Mouse (Mus musculus): ENCODE measurements around the gene Gm10563. TPM values are rescaled to one million over a fixed set of nuclear protein-coding genes. Genes with fewer than 3 reads are reported as not detected.
"Not testable (repeated sequence)": the region's sequence is repeated elsewhere in the genome, so short reads cannot be mapped to it uniquely, and the experiment has no call there.

The Gm10563 gene
- polyA plus RNA-seq, 1 experiment from 2014 or later: not detected

GRCm38 (mm10) chr4:155577132-155577531 is 68.1 kb downstream of the Gm10563 start:
- no peak overlapping the region for H3K4me2 ChIP-seq (ENCODE audit: low read length)
- WGBS: 90% methylated on average over 9 of the region's 9 CpGs
- no peaks in the 10 kb centered on the region for H3K9me3 ChIP-seq (ENCODE audit: control insufficient read depth, low read length)
- no peak overlapping the region for H3K4me3 ChIP-seq (ENCODE audit: low read depth, low read length)
- DNase-seq (ENCODE audit: low spot score) (no peak), ATAC-seq (replicated peaks; ENCODE audit: low FRiP score, low TSS enrichment, low read depth) (no peak)
- H3K27ac ChIP-seq (ENCODE audit: low read depth): no peak overlapping the region
- no peaks in the 10 kb centered on the region for H3K4me1 ChIP-seq (replicated peaks; ENCODE audit: control insufficient read depth, insufficient read depth, low read length)
- H3K9ac ChIP-seq (ENCODE audit: low read length): no peak overlapping the region
- peaks cover 23% of the 10 kb centered on the region for H3K36me3 ChIP-seq (ENCODE audit: control insufficient read depth, insufficient read depth, low read length)
- H3K27me3 ChIP-seq (replicated peaks; ENCODE audit: control insufficient read depth, insufficient read depth, low read length): no peaks in the 10 kb centered on the region

DNA sequence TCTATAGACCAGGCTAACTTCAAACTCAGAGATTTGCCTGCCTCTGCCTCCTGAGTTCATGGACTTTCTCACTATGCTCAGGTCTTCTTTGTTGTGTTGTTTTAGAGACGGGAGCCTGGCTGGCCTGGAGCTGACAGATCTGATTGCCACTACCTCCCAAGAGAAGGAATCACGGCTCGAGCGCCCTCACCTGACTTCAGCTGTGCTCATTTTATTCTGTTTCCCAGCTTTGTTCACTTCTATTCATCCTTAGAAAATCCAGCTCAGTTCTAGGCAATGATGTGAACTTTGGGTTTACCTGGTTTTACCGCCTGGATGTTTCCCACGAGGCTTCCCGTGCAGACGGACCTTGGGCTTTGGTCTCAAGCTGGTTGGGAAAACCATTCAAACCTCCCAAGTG is 69.7 kb downstream of the Gm10563 start:
- Histone ChIP-seq H3K9ac (ENCODE audit: low read length) (no peak overlapping the region), H3K36me3 (ENCODE audit: control insufficient read depth, insufficient read depth, low read length) (peaks cover 22% of the 10 kb centered on the region), H3K27me3 (replicated peaks; ENCODE audit: control insufficient read depth, insufficient read depth, low read length) (no peaks in the 10 kb centered on the region), H3K27ac (ENCODE audit: low read depth) (no peak overlapping the region), H3K4me1 (replicated peaks; ENCODE audit: control insufficient read depth, insufficient read depth, low read length) (no peaks in the 10 kb centered on the region), H3K9me3 (ENCODE audit: control insufficient read depth, low read length) (no peaks in the 10 kb centered on the region), H3K4me3 (ENCODE audit: low read depth, low read length) (no peak overlapping the region), H3K4me2 (ENCODE audit: low read length) (no peak overlapping the region)
- WGBS: 93% methylated on average over 8 of the region's 8 CpGs
- ATAC-seq (replicated peaks; ENCODE audit: low FRiP score, low TSS enrichment, low read depth) (no peak), DNase-seq (ENCODE audit: low spot score) (no peak)

- Histone ChIP-seq H3K9me3 (ENCODE audit: control insufficient read depth, low read length) (no peaks in the 10 kb centered on the region), H3K36me3 (ENCODE audit: control insufficient read depth, insufficient read depth, low read length) (peaks cover 19% of the 10 kb centered on the region), H3K4me1 (replicated peaks; ENCODE audit: control insufficient read depth, insufficient read depth, low read length) (no peaks in the 10 kb centered on the region), H3K27me3 (replicated peaks; ENCODE audit: control insufficient read depth, insufficient read depth, low read length) (no peaks in the 10 kb centered on the region), H3K9ac (ENCODE audit: low read length) (no peak overlapping the region), H3K27ac (ENCODE audit: low read depth) (no peak overlapping the region), H3K4me3 (ENCODE audit: low read depth, low read length) (no peak overlapping the region), H3K4me2 (ENCODE audit: low read length) (no peak overlapping the region)
- ATAC-seq (replicated peaks; ENCODE audit: low FRiP score, low TSS enrichment, low read depth) (no peak), DNase-seq (ENCODE audit: low spot score) (no peak)
- WGBS: 86% methylated on average over 11 of the region's 11 CpGs
Measured at GRCm38 (mm10) chr4:155574931-155575330, 70.3 kb downstream of the Gm10563 start.

DNA sequence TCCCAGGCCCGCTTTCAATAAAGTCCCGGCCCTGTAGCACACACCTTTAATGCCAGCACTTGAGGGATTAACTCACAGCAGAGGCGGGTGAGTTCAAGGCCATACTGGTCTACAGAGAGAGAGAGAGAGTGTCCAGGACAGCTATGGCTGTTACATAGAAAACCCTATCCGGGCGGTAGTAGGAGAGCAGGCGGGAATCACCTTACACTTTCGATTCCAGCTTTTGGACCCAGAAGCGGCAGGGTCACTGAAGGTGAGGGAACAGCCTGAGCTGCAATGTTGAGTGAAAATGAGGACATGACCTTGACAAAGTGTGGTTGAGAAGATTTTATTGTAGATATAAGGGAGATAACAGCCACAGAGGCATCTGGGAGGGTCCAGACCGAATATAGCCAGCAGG is 71.3 kb downstream of the Gm10563 start:
- ATAC-seq (replicated peaks; ENCODE audit: low FRiP score, low TSS enrichment, low read depth) (no peak), DNase-seq (ENCODE audit: low spot score) (no peak)
- Histone ChIP-seq H3K9ac (ENCODE audit: low read length) (no peak overlapping the region), H3K36me3 (ENCODE audit: control insufficient read depth, insufficient read depth, low read length) (peaks cover 17% of the 10 kb centered on the region), H3K27ac (ENCODE audit: low read depth) (no peak overlapping the region), H3K9me3 (ENCODE audit: control insufficient read depth, low read length) (no peaks in the 10 kb centered on the region), H3K4me2 (ENCODE audit: low read length) (no peak overlapping the region), H3K4me3 (ENCODE audit: low read depth, low read length) (no peak overlapping the region), H3K27me3 (replicated peaks; ENCODE audit: control insufficient read depth, insufficient read depth, low read length) (no peaks in the 10 kb centered on the region), H3K4me1 (replicated peaks; ENCODE audit: control insufficient read depth, insufficient read depth, low read length) (no peaks in the 10 kb centered on the region)
- 88% methylated on average over 9 of the region's 9 CpGs for WGBS

DNA sequence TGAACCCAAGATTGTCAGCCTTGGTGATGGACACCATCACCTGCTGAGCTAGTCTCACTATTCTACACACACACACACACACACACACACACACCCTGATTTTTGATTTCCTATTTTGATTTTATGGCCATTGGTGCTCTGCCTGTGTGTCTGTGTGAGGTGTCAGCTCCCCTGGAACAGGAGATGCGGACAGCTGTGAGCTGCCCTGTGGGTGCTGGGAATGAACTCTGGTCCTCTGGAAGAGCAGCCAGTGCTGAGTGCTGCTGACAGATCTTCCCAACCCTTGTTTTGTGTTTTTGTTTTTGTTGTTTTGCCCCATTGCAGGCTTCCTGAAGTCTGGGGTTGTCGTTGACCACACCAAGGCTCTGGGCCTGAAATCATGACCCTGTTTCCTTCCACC is 72.1 kb downstream of the Gm10563 start:
- 80% methylated on average over 2 of the region's 2 CpGs for WGBS
- no peak for ATAC-seq (replicated peaks; ENCODE audit: low FRiP score, low TSS enrichment, low read depth)

DNA sequence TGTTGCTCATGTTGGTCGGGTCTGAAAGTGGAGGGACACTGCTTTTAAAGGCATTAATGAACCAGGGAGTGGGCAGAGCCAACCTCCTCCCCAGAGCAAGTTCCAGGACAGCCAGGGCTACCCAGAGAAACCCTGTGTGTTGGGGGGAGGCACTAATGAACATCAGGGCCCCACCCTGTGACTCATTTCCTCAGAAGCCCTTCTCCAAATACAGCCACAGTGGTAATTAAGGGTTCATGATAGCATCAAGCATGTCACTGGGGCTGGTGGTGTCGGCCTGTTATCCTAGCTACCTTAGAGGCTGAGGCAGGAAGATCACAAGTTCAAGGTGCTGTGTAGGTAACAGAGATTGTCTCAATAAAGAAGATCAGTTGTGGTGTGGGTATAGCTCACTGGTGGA is 73.8 kb downstream of the Gm10563 start:
- Histone ChIP-seq H3K4me3 (ENCODE audit: low read depth, low read length) (no peak overlapping the region), H3K4me2 (ENCODE audit: low read length) (no peak overlapping the region), H3K27me3 (replicated peaks; ENCODE audit: control insufficient read depth, insufficient read depth, low read length) (no peaks in the 10 kb centered on the region), H3K9ac (ENCODE audit: low read length) (no peak overlapping the region), H3K9me3 (ENCODE audit: control insufficient read depth, low read length) (no peaks in the 10 kb centered on the region), H3K36me3 (ENCODE audit: control insufficient read depth, insufficient read depth, low read length) (no peaks in the 10 kb centered on the region), H3K4me1 (replicated peaks; ENCODE audit: control insufficient read depth, insufficient read depth, low read length) (no peaks in the 10 kb centered on the region), H3K27ac (ENCODE audit: low read depth) (no peak overlapping the region)
- 77% methylated on average over 2 of the region's 2 CpGs for WGBS
- no peak for DNase-seq (ENCODE audit: low spot score)
- no peak for ATAC-seq (replicated peaks; ENCODE audit: low FRiP score, low TSS enrichment, low read depth)

More for the DNA sequence above, 72.1 kb downstream of the Gm10563 start:
- no peak overlapping the region for H3K9ac ChIP-seq (ENCODE audit: low read length)
- H3K27me3 ChIP-seq (replicated peaks; ENCODE audit: control insufficient read depth, insufficient read depth, low read length): no peaks in the 10 kb centered on the region
- DNase-seq (ENCODE audit: low spot score): no peak
- H3K9me3 ChIP-seq (ENCODE audit: control insufficient read depth, low read length): no peaks in the 10 kb centered on the region
- no peak overlapping the region for H3K4me2 ChIP-seq (ENCODE audit: low read length)
- peaks cover 13% of the 10 kb centered on the region for H3K36me3 ChIP-seq (ENCODE audit: control insufficient read depth, insufficient read depth, low read length)
- H3K27ac ChIP-seq (ENCODE audit: low read depth): no peak overlapping the region
- H3K4me1 ChIP-seq (replicated peaks; ENCODE audit: control insufficient read depth, insufficient read depth, low read length): no peaks in the 10 kb centered on the region
- H3K4me3 ChIP-seq (ENCODE audit: low read depth, low read length): no peak overlapping the region

GRCm38 (mm10) chr4:155570315-155570714 is 74.9 kb downstream of the Gm10563 start:
- H3K9ac ChIP-seq (ENCODE audit: low read length); H3K4me1 ChIP-seq (replicated peaks; ENCODE audit: control insufficient read depth, insufficient read depth, low read length); H3K27ac ChIP-seq (ENCODE audit: low read depth); H3K4me3 ChIP-seq (ENCODE audit: low read depth, low read length); DNase-seq (ENCODE audit: low spot score); ATAC-seq (replicated peaks; ENCODE audit: low FRiP score, low TSS enrichment, low read depth); H3K4me2 ChIP-seq (ENCODE audit: low read length); H3K36me3 ChIP-seq (ENCODE audit: control insufficient read depth, insufficient read depth, low read length); H3K9me3 ChIP-seq (ENCODE audit: control insufficient read depth, low read length); H3K27me3 ChIP-seq (replicated peaks; ENCODE audit: control insufficient read depth, insufficient read depth, low read length): not testable (repeated sequence)
- WGBS: 92% methylated on average over 10 of the region's 11 CpGs

GRCm38 (mm10) chr4:155569818-155570217 is 75.4 kb downstream of the Gm10563 start:
- H3K4me2 ChIP-seq (ENCODE audit: low read length): no peak overlapping the region
- no peaks in the 10 kb centered on the region for H3K36me3 ChIP-seq (ENCODE audit: control insufficient read depth, insufficient read depth, low read length)
- peaks cover 13% of the 10 kb centered on the region for H3K4me1 ChIP-seq (replicated peaks; ENCODE audit: control insufficient read depth, insufficient read depth, low read length)
- H3K4me3 ChIP-seq (ENCODE audit: low read depth, low read length): no peak overlapping the region
- no peak overlapping the region for H3K27ac ChIP-seq (ENCODE audit: low read depth)
- no peaks in the 10 kb centered on the region for H3K27me3 ChIP-seq (replicated peaks; ENCODE audit: control insufficient read depth, insufficient read depth, low read length)
- H3K9me3 ChIP-seq (ENCODE audit: control insufficient read depth, low read length): no peaks in the 10 kb centered on the region
- no peak for DNase-seq (ENCODE audit: low spot score)
- no peak overlapping the region for H3K9ac ChIP-seq (ENCODE audit: low read length)
- no peak for ATAC-seq (replicated peaks; ENCODE audit: low FRiP score, low TSS enrichment, low read depth)
- WGBS: 94% methylated on average over 6 of the region's 6 CpGs

DNA sequence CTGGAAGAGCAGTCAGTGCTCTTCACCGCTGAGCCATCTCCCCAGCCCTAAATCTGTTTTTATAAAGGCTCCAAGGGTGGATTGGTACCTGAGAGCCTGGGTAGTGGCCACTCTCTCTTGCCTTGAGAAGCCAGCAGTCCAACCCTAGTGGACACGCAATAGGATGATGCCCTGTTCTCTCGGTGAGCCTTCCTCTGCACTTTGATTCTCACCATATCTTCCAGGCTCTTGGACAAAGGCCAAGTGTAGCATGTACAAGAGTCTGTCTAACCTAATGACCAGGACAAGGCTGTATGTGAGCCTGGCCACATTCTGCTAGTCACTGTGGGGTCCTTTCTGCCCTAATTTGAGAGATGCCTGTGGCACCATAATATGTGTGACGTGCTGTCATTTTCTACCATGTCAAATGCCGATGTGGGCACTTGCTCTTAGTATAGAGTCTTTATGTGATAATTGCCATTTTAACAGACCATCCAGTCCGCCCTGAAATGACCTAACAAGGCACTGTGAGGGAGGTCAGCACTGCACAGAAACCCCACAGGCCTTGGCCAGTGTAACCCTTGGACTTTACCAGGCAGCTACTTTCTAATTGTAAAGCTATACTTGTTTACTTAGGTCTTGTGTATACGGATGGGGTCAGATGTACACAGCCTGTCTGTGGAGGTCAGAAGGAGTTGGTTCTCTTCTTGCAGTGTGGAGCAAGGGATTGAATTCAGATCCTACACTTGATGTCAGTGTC is 76.4 kb downstream of the Gm10563 start:
- no peak for ATAC-seq (replicated peaks; ENCODE audit: low FRiP score, low TSS enrichment, low read depth)
- H3K4me2 ChIP-seq (ENCODE audit: low read length): no peak overlapping the region
- peaks cover 18% of the 10 kb centered on the region for H3K4me1 ChIP-seq (replicated peaks; ENCODE audit: control insufficient read depth, insufficient read depth, low read length)
- no peaks in the 10 kb centered on the region for H3K9me3 ChIP-seq (ENCODE audit: control insufficient read depth, low read length)
- 83% methylated on average over 7 of the region's 7 CpGs for WGBS
- no peak overlapping the region for H3K4me3 ChIP-seq (ENCODE audit: low read depth, low read length)
- H3K36me3 ChIP-seq (ENCODE audit: control insufficient read depth, insufficient read depth, low read length): no peaks in the 10 kb centered on the region
- H3K27ac ChIP-seq (ENCODE audit: low read depth): no peak overlapping the region
- no peaks in the 10 kb centered on the region for H3K27me3 ChIP-seq (replicated peaks; ENCODE audit: control insufficient read depth, insufficient read depth, low read length)
- no peak for DNase-seq (ENCODE audit: low spot score)
- no peak overlapping the region for H3K9ac ChIP-seq (ENCODE audit: low read length)
